Mouse (Mus musculus): ENCODE results near the gene Kcnab2. TPM values are rescaled to one million over a fixed set of nuclear protein-coding genes. Genes with fewer than 3 reads are reported as not detected.

The Kcnab2 gene
- polyA plus RNA-seq, 1 experiment from 2014 or later: 11.2 TPM

Other genes with a start within 250 kb of the Kcnab2 start
- 2.5 and 3.0 TPM in 2 replicates for gene Gpr153, start 203.6 kb downstream of the Kcnab2 start, polyA plus RNA-seq (2016; fragmentation: Nextera tagmentation; extraction: Ambion mirVana)
- 0.38 and 0.92 TPM in 2 replicates for gene Hes3, start 186.2 kb downstream of the Kcnab2 start, polyA plus RNA-seq (2016; fragmentation: Nextera tagmentation; extraction: Ambion mirVana)
- 23.3 and 26.1 TPM in 2 replicates for gene Icmt, start 180.6 kb downstream of the Kcnab2 start, polyA plus RNA-seq (2016; fragmentation: Nextera tagmentation; extraction: Ambion mirVana)
- gene Rnf207, start 158.9 kb downstream of the Kcnab2 start, polyA plus RNA-seq (2016; fragmentation: Nextera tagmentation; extraction: Ambion mirVana): 0.92 and 1.3 TPM in 2 replicates
- 363 and 368 TPM in 2 replicates for gene Rpl22, start 152.1 kb downstream of the Kcnab2 start, polyA plus RNA-seq (2016; fragmentation: Nextera tagmentation; extraction: Ambion mirVana)
- gene Chd5, start 139.2 kb downstream of the Kcnab2 start, polyA plus RNA-seq (2016; fragmentation: Nextera tagmentation; extraction: Ambion mirVana): 0.09 and 0.31 TPM in 2 replicates
- gene Nphp4, start 1.2 kb downstream of the Kcnab2 start, polyA plus RNA-seq (2016; fragmentation: Nextera tagmentation; extraction: Ambion mirVana): 6.5 TPM in 2 replicates

Data from forebrain, embryonic 10.5 days (tissue).